Mouse (Mus musculus): ENCODE results near the gene Fgf22. TPM values are rescaled to one million over a fixed set of nuclear protein-coding genes. Genes with fewer than 3 reads are reported as not detected.

Gene Fgf22
- polyA plus RNA-seq, 1 experiment = not detected

DNA sequence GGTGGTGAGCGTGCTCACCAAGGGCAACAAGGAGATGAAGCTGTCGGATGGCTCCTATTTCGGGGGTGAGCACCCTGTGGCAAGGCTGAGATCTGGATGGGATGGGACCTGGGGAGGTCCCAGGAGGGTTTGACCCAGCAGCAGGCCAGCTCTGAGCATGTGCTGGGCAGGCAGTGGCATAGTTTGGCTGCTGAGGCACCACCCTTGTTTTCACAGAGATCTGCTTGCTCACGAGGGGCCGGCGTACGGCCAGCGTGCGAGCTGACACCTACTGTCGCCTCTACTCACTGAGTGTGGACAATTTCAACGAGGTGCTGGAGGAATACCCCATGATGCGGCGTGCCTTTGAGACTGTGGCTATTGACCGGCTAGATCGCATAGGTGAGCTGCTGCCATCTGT is 21.0 kb upstream of the Fgf22 start:
- Histone ChIP-seq H3K4me1 (ENCODE audit: control insufficient read depth, insufficient read depth, insufficient read length, low read length) (peaks cover 13% of the 10 kb centered on the region), H3K27me3 (ENCODE audit: control insufficient read depth, insufficient read depth, low read length) (no peaks in the 10 kb centered on the region), H3K4me3 (ENCODE audit: low read depth, low read length) (no peak overlapping the region), H3K27ac (ENCODE audit: insufficient read depth, low read depth, low read length) (no peak overlapping the region), H3K36me3 (ENCODE audit: control insufficient read depth, insufficient read depth, low read length) (peaks cover 37% of the 10 kb centered on the region)
- whole genome bisulfite sequencing = 94% methylated on average over 15 of the region's 15 CpGs
- TF ChIP-seq CTCF (IDR thresholded peaks at IDR 0.05; ENCODE audit: extremely low read depth, insufficient read length, insufficient replicate concordance, low read depth, low read length) (no peak), POLR2A (IDR thresholded peaks at IDR 0.05; ENCODE audit: low read depth, low read length) (no peak)

DNA sequence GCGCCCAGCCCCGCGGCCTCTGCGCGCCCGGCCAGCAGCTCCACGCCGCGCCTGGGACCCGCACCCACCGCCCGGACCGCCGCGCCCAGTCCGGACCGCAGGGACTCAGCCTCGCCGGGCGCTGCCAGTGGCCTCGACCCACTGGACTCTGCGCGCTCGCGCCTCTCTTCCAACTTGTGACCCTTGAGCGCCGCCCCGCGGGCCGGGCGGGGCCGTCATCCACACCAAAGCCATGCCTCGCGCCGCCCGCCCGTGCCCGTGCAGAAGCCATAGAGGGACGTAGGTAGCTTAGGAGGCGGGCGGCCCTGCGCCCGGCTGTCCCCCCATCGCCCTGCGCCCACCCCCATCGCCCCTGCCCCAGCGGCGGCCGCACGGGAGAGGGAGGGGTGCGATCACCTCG is 19.5 kb upstream of the Fgf22 start:
- no peak overlapping the region for H3K4me3 ChIP-seq (ENCODE audit: low read depth, low read length)
- peaks cover 52% of the 10 kb centered on the region for H3K36me3 ChIP-seq (ENCODE audit: control insufficient read depth, insufficient read depth, low read length)
- TF ChIP-seq CTCF (IDR thresholded peaks at IDR 0.05; ENCODE audit: extremely low read depth, insufficient read length, insufficient replicate concordance, low read depth, low read length) = no peak
- no peak for TF ChIP-seq POLR2A (IDR thresholded peaks at IDR 0.05; ENCODE audit: low read depth, low read length)
- H3K27ac ChIP-seq (ENCODE audit: insufficient read depth, low read depth, low read length) = no peak overlapping the region
- 81% methylated on average over 51 of the region's 52 CpGs for WGBS
- H3K27me3 ChIP-seq (ENCODE audit: control insufficient read depth, insufficient read depth, low read length) = no peaks in the 10 kb centered on the region
- peaks cover 13% of the 10 kb centered on the region for H3K4me1 ChIP-seq (ENCODE audit: control insufficient read depth, insufficient read depth, insufficient read length, low read length)

DNA sequence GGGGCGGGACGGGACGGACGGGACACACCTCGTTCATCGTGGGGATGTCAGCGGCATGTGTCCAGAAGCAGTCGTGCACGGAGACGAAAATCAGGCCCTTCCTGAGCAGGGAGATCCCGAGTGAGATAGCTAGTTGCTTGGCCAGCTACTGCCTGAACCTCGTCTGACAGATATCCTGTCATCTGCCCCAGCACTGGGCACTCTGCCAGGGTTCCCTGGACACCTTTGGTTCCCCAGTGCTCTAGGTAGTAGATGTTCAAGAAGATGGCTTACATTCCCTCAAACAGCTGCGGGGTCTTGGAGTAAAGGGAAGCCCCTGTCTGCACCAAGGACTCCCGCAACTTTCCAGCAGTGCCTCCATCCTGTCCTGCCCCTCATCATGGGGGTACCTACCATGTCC is 18.2 kb upstream of the Fgf22 start:
- H3K4me3 ChIP-seq (ENCODE audit: low read depth, low read length) = no peak overlapping the region
- H3K27ac ChIP-seq (ENCODE audit: insufficient read depth, low read depth, low read length) = no peak overlapping the region
- H3K36me3 ChIP-seq (ENCODE audit: control insufficient read depth, insufficient read depth, low read length) = peaks cover 63% of the 10 kb centered on the region
- 92% methylated on average over 14 of the region's 14 CpGs for WGBS
- peaks cover 13% of the 10 kb centered on the region for H3K4me1 ChIP-seq (ENCODE audit: control insufficient read depth, insufficient read depth, insufficient read length, low read length)
- no peaks in the 10 kb centered on the region for H3K27me3 ChIP-seq (ENCODE audit: control insufficient read depth, insufficient read depth, low read length)
- TF ChIP-seq POLR2A (IDR thresholded peaks at IDR 0.05; ENCODE audit: low read depth, low read length) (no peak), CTCF (IDR thresholded peaks at IDR 0.05; ENCODE audit: extremely low read depth, insufficient read length, insufficient replicate concordance, low read depth, low read length) (no peak)

GRCm38 (mm10) chr10:79738259-79738658 is 16.6 kb upstream of the Fgf22 start:
- WGBS = 93% methylated on average over 10 of the region's 10 CpGs
- peaks cover 74% of the 10 kb centered on the region for H3K36me3 ChIP-seq (ENCODE audit: control insufficient read depth, insufficient read depth, low read length)
- peaks cover 13% of the 10 kb centered on the region for H3K4me1 ChIP-seq (ENCODE audit: control insufficient read depth, insufficient read depth, insufficient read length, low read length)
- no peaks in the 10 kb centered on the region for H3K27me3 ChIP-seq (ENCODE audit: control insufficient read depth, insufficient read depth, low read length)
- TF ChIP-seq POLR2A (IDR thresholded peaks at IDR 0.05; ENCODE audit: low read depth, low read length) (no peak), CTCF (IDR thresholded peaks at IDR 0.05; ENCODE audit: extremely low read depth, insufficient read length, insufficient replicate concordance, low read depth, low read length) (peak; percentile 40; the same call in 1 of the 2 replicates)
- H3K4me3 ChIP-seq (ENCODE audit: low read depth, low read length) = no peak overlapping the region
- H3K27ac ChIP-seq (ENCODE audit: insufficient read depth, low read depth, low read length) = no peak overlapping the region

DNA sequence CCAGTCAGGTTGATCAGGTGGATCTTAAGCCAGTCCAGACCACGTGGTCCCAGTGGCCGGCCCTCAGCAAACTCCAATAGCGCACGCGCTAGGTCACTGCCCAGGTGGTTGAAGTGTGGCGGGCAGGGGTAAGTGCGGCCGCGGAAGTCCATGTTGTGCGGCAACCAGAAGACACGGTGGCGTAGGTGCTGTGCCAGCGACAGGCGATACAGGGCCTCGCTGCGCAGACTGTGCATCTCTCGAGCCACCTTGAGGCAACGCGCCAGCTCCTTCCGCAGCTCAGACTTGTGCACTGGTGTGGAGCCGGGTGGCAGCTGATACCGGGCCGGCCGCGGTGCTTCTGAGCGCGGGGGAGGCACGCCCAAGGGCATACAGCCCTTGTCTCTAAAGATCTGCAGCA is 15.6 kb upstream of the Fgf22 start:
- 95% methylated on average over 28 of the region's 28 CpGs for WGBS
- peaks cover 72% of the 10 kb centered on the region for H3K36me3 ChIP-seq (ENCODE audit: control insufficient read depth, insufficient read depth, low read length)
- H3K27me3 ChIP-seq (ENCODE audit: control insufficient read depth, insufficient read depth, low read length) = no peaks in the 10 kb centered on the region
- H3K27ac ChIP-seq (ENCODE audit: insufficient read depth, low read depth, low read length) = no peak overlapping the region
- TF ChIP-seq POLR2A (IDR thresholded peaks at IDR 0.05; ENCODE audit: low read depth, low read length) = no peak
- TF ChIP-seq CTCF (IDR thresholded peaks at IDR 0.05; ENCODE audit: extremely low read depth, insufficient read length, insufficient replicate concordance, low read depth, low read length) = no peak
- peaks cover 13% of the 10 kb centered on the region for H3K4me1 ChIP-seq (ENCODE audit: control insufficient read depth, insufficient read depth, insufficient read length, low read length)
- H3K4me3 ChIP-seq (ENCODE audit: low read depth, low read length) = no peak overlapping the region

DNA sequence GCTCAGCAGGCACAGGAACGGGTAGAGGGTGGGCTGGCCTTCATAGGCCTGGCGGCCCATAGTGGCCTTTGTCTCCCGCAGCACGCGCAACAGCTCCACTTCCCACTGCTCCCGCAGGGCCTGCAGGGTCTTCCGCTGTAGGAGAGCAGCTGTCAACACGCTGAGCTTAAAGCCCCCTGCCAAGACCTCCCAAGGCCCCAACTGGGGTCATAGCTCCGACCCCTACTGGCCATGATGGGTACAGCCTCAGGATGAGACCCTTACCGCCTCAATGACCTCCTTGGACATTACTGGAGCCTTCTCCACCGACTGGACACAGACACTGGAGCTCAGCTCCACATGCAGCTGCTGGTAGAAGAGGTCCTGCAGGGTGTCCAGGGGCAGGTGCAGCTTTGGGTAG is 14.0 kb upstream of the Fgf22 start:
- peaks cover 65% of the 10 kb centered on the region for H3K36me3 ChIP-seq (ENCODE audit: control insufficient read depth, insufficient read depth, low read length)
- H3K27me3 ChIP-seq (ENCODE audit: control insufficient read depth, insufficient read depth, low read length) = no peaks in the 10 kb centered on the region
- no peak for TF ChIP-seq POLR2A (IDR thresholded peaks at IDR 0.05; ENCODE audit: low read depth, low read length)
- no peak for TF ChIP-seq CTCF (IDR thresholded peaks at IDR 0.05; ENCODE audit: extremely low read depth, insufficient read length, insufficient replicate concordance, low read depth, low read length)
- WGBS = 83% methylated on average over 11 of the region's 11 CpGs
- no peak overlapping the region for H3K4me3 ChIP-seq (ENCODE audit: low read depth, low read length)
- H3K4me1 ChIP-seq (ENCODE audit: control insufficient read depth, insufficient read depth, insufficient read length, low read length) = peaks cover 13% of the 10 kb centered on the region
- H3K27ac ChIP-seq (ENCODE audit: insufficient read depth, low read depth, low read length) = no peak overlapping the region

GRCm38 (mm10) chr10:79743161-79743560 is 11.7 kb upstream of the Fgf22 start:
- 87% methylated on average over 11 of the region's 11 CpGs for WGBS
- no peak for TF ChIP-seq CTCF (IDR thresholded peaks at IDR 0.05; ENCODE audit: extremely low read depth, insufficient read length, insufficient replicate concordance, low read depth, low read length)
- TF ChIP-seq POLR2A (IDR thresholded peaks at IDR 0.05; ENCODE audit: low read depth, low read length) = no peak
- Histone ChIP-seq H3K36me3 (ENCODE audit: control insufficient read depth, insufficient read depth, low read length) (peaks cover 45% of the 10 kb centered on the region), H3K27me3 (ENCODE audit: control insufficient read depth, insufficient read depth, low read length) (no peaks in the 10 kb centered on the region), H3K27ac (ENCODE audit: insufficient read depth, low read depth, low read length) (no peak overlapping the region), H3K4me3 (ENCODE audit: low read depth, low read length) (no peak overlapping the region), H3K4me1 (ENCODE audit: control insufficient read depth, insufficient read depth, insufficient read length, low read length) (peaks cover 2% of the 10 kb centered on the region; the same call in 1 of the 2 replicates)

Measured in small intestine, adult 2 months (tissue).